Mouse (Mus musculus) megakaryocyte progenitor cell, adult 5-6 weeks (primary cell): ENCODE results near the gene Ms4a10. TPM values are rescaled to one million over a fixed set of nuclear protein-coding genes. Genes with fewer than 3 reads are reported as not detected.
A peak's percentile ranks its signal among the peaks of the same experiment; 100 is the strongest.

Experiments used
- ATAC-seq: replicated peaks from 2 replicates; pipeline ENCODE4 v1.8.0; 2016; ENCODE audit warnings: mild to moderate bottlenecking, moderate TSS enrichment, inconsistent platforms; ENCODE audit not compliant: poor library complexity
- total RNA-seq, 2 experiments: library from RNA; stranded (forward) in 1 of 2; stranded (reverse) in 1 of 2; fragments of 157-497, 149-512 nt in 1 of 2; fragments of 200-1000 nt in 1 of 2; gene quantifications; 2 replicates each; pipeline versions ENCODE4 v1.2.3 to v1.2.4; 2015 to 2017

Ms4a10 gene
- total RNA-seq, 2 experiments from 2014 or later = not detected

DNA sequence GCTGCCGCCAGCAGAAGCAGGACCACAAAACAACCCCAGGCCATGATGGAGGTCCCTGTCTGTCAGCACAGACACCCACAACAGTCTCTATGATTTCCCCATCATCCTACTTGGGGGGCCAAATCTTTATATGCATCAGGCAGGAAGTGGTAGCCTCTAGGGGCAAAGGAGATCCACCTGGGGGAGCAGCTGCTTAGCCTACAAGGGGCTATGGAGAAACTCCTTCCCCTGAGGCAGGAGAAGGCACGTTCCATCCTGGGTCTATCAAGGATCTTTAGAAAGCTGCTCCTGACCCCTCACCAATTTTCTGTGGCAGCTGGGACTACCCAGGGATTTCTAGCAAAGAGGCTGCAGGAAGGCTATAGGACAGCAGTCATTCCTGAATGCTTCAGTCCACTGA is 53.9 kb downstream of the Ms4a10 start, which contains the start of gene Zp1:
TSS of gene Zp1 (minus strand) at position 101 of the 400 bp plus-strand sequence.
- no peak for ATAC-seq

DNA sequence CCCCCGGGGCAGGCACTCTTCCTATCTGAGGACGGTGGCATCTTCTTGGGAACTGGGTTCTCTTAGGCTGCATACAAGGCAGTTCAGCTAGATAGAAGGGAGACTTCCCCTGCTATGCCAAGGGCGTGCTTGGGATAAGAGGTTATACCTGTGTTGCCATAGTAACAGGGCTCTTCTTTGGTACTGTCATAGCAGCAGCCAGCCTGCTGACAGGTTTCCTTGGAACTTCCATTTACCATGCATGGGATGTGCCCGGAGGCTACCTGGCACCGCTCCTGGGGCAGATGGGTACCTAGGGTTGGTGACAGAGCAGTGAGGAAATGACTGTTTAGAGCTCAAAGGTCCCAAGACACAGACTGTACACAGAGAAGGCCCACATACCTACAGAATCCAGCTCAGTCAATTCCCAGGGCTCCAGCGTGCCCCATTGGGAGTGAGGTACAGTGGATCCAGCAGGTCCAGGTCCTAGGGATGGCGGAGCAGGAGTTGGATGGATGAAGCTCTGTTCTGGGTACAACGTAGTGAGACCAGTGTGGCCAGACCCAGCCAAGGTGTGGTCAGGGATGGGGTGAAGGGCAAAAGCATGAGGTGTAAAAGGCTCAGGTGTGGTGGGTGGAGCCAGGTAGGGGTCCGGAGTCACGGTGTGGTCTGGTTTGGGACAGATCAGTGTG is 56.0 kb downstream of the Ms4a10 start:
- ATAC-seq = no peak

DNA sequence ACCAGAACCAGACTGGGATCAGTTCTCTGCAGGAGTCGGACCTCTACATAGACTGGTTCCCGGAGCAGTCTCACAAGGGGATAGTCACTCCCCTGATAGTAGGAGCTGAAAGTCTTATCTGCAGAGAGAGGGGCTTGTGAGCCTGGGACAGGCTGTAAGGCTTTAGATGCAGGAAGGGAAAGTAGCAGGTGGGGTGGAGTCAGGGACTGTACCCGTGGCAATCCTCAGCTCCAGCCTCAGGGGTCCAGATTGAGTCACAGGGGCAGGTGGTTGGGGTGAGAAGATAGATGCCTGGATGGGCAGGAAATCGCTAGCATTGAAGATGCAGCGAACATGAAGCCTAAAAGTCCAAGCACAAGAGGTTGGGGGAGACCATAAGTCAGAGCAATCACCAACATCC is 58.0 kb downstream of the Ms4a10 start:
- no peak for ATAC-seq

DNA sequence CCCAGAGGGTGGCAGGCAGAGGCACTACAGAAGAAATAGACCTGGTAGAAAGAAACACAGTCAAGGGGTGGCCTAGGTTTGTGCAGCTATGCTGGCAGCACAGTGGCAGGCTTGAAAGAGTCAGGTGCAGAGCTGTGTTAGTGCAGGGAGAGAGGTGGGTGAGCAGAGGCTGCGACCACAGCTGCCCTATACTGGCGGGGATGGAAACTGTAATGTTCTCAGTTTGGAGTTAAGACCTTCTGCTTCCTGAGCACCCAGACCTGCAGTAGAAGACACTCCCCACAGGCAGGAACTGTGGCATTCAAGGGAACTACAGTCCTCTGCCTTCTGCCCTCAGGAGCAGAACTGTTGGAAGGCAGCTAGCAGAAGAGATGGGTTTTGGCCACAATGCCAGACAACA is 59.6 kb downstream of the Ms4a10 start:
- ATAC-seq = peak; percentile 47

DNA sequence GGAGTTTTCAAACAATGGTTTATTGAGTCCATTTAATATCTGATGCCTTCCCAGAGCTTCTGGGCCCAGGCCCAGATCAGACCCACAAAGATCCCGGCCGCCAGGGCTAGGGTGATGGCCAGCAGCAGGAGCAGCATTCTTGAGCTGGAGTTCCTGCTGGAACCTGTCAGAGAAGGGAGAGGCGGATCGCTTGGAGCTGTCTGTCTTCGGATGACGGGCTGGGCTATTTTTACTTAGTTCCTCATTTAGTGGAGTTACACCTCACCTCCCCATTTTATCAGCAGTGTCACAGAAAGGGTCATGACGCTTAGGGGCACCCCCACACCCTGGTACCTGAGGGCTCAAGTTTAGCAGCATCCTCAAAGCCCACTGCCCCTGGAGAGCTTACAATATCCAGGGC is 60.2 kb downstream of the Ms4a10 start:
- ATAC-seq = peak; percentile 79

Other genes with a start within 250 kb of the Ms4a10 start
- 0.05 TPM in 1 of 2 replicates, not detected in the other for gene Cd5, start 235.7 kb downstream of the Ms4a10 start, total RNA-seq (2015)
- 0.61 TPM in 1 of 2 replicates, not detected in the other for gene Cd5, start 235.7 kb downstream of the Ms4a10 start, total RNA-seq (2017)
- gene Cd6, start 144.6 kb downstream of the Ms4a10 start, total RNA-seq (2015) = 0.46 and 0.69 TPM in 2 replicates
- gene Cd6, start 144.6 kb downstream of the Ms4a10 start, total RNA-seq (2017) = 1.3 and 1.4 TPM in 2 replicates
- gene Slc15a3, start 134.9 kb downstream of the Ms4a10 start, total RNA-seq (2015) = 0.57 and 0.85 TPM in 2 replicates
- gene Slc15a3, start 134.9 kb downstream of the Ms4a10 start, total RNA-seq (2017) = 0.37 and 1.5 TPM in 2 replicates
- 0.17 TPM in 1 of 2 replicates, not detected in the other for gene Tmem132a, start 104.7 kb downstream of the Ms4a10 start, total RNA-seq (2015)
- gene Tmem132a, start 104.7 kb downstream of the Ms4a10 start, total RNA-seq (2017) = 0.30 TPM in 1 of 2 replicates, not detected in the other
- 14.9 and 16.5 TPM in 2 replicates for gene Tmem109, start 92.7 kb downstream of the Ms4a10 start, total RNA-seq (2015)
- gene Tmem109, start 92.7 kb downstream of the Ms4a10 start, total RNA-seq (2017) = 13.2 and 17.8 TPM in 2 replicates
- 70.5 and 77.5 TPM in 2 replicates for gene Prpf19, start 79.4 kb downstream of the Ms4a10 start, total RNA-seq (2015)
- gene Prpf19, start 79.4 kb downstream of the Ms4a10 start, total RNA-seq (2017) = 159 and 191 TPM in 2 replicates
- not detected in 2 replicates for gene Zp1, start 54.0 kb downstream of the Ms4a10 start, total RNA-seq (2015)
- gene Zp1, start 54.0 kb downstream of the Ms4a10 start, total RNA-seq (2017) = not detected in 2 replicates
- gene Ptgdr2, start 37.5 kb downstream of the Ms4a10 start, total RNA-seq (2015) = 0.07 and 0.17 TPM in 2 replicates
- 0.07 TPM in 1 of 2 replicates, not detected in the other for gene Ptgdr2, start 37.5 kb downstream of the Ms4a10 start, total RNA-seq (2017)
- gene Ccdc86, start 25.4 kb downstream of the Ms4a10 start, total RNA-seq (2015) = 28.1 and 31.0 TPM in 2 replicates
- 17.6 and 20.5 TPM in 2 replicates for gene Ccdc86, start 25.4 kb downstream of the Ms4a10 start, total RNA-seq (2017)
- not detected in 2 replicates for gene Ms4a15, start 18.6 kb upstream of the Ms4a10 start, total RNA-seq (2015)
- gene Ms4a15, start 18.6 kb upstream of the Ms4a10 start, total RNA-seq (2017) = not detected in 2 replicates
- not detected in 2 replicates for gene Ms4a18, start 43.4 kb upstream of the Ms4a10 start, total RNA-seq (2015)
- gene Ms4a18, start 43.4 kb upstream of the Ms4a10 start, total RNA-seq (2017) = not detected in 2 replicates
- gene Ms4a8a, start 106.4 kb upstream of the Ms4a10 start, total RNA-seq (2015) = 0.17 TPM in 1 of 2 replicates, not detected in the other
- 1.5 TPM in 1 of 2 replicates, not detected in the other for gene Ms4a8a, start 106.4 kb upstream of the Ms4a10 start, total RNA-seq (2017)
- not detected in 2 replicates for gene 1700017D01Rik, start 156.2 kb upstream of the Ms4a10 start, total RNA-seq (2015)
- gene 1700017D01Rik, start 156.2 kb upstream of the Ms4a10 start, total RNA-seq (2017) = not detected in 2 replicates
- not detected in 2 replicates for gene 1700025F22Rik, start 190.7 kb upstream of the Ms4a10 start, total RNA-seq (2015)
- gene 1700025F22Rik, start 190.7 kb upstream of the Ms4a10 start, total RNA-seq (2017) = not detected in 2 replicates
- gene Ms4a13, start 222.1 kb upstream of the Ms4a10 start, total RNA-seq (2015) = not detected in 2 replicates
- gene Ms4a13, start 222.1 kb upstream of the Ms4a10 start, total RNA-seq (2017) = not detected in 2 replicates